Mouse (Mus musculus) lung, embryonic 16.5 days (tissue): ENCODE data around the gene Aar2. TPM values are rescaled to one million over a fixed set of nuclear protein-coding genes. Genes with fewer than 3 reads are reported as not detected.

Source experiments
- ATAC-seq: fragments of 200-750 bp; cut with Nextera tagmentation; 2 replicates; pipeline ENCODE4 v1.8.0; 2017; ENCODE audit warnings: low read depth, mild to moderate bottlenecking, moderate library complexity
- H3K27ac ChIP-seq: fragments of 300-500 bp; sonication (generic); 2 replicates; pipeline ENCODE4 v1.5.1; 2014; ENCODE audit warnings: mild to moderate bottlenecking, control low read depth, low read length
- H3K27me3 ChIP-seq: fragments of 300-500 bp; sonication (generic); 2 replicates; pipeline ENCODE4 v1.6.1; 2014; ENCODE audit warnings: low read depth, low read length, mixed read lengths; ENCODE audit not compliant: control insufficient read depth, insufficient read depth
- H3K36me3 ChIP-seq: fragments of 300-500 bp; sonication (generic); 2 replicates; pipeline ENCODE4 v1.6.1; 2014; ENCODE audit warnings: low read length; ENCODE audit not compliant: control insufficient read depth, insufficient read depth
- H3K4me1 ChIP-seq: fragments of 300-500 bp; sonication (generic); replicated peaks from 2 replicates; pipeline ENCODE4 v1.6.1; 2014; ENCODE audit warnings: low read length, mixed read lengths; ENCODE audit not compliant: control insufficient read depth, insufficient read depth
- H3K4me2 ChIP-seq: fragments of 300-500 bp; sonication (generic); 2 replicates; pipeline ENCODE4 v1.6.1; 2014; ENCODE audit warnings: low read depth, low read length, control low read depth
- H3K4me3 ChIP-seq: fragments of 300-500 bp; sonication (generic); 2 replicates; pipeline ENCODE4 v1.5.1; 2014; ENCODE audit warnings: mild to moderate bottlenecking, low read length, control low read depth
- H3K9ac ChIP-seq: fragments of 300-500 bp; sonication (generic); 2 replicates; pipeline ENCODE4 v1.6.1; 2014; ENCODE audit warnings: low read length, control low read depth
- H3K9me3 ChIP-seq: fragments of 300-500 bp; sonication (generic); 2 replicates; pipeline ENCODE4 v1.6.1; 2016; ENCODE audit warnings: low read length; ENCODE audit not compliant: control insufficient read depth
- WGBS: fragments of 180-500 bp; shearing (Covaris S2); extraction: QIAGEN DNeasy Blood & Tissue Kit; methylation state at CpG from one replicate; pipeline ENCODE4 v1.1.7; 2014; 5-methylcytosine and 5-hydroxymethylcytosine counted together
- polyA plus RNA-seq: library from polyadenylated mRNA; unstranded; fragments of >200 nt; fragmentation: Nextera tagmentation; extraction: Ambion mirVana; gene quantifications from 2 replicates; pipeline ENCODE4 v1.2.1, GENCODE M21; 2015

Aar2 gene
- polyA plus RNA-seq, 1 experiment from 2014 or later = 31.0 TPM

DNA sequence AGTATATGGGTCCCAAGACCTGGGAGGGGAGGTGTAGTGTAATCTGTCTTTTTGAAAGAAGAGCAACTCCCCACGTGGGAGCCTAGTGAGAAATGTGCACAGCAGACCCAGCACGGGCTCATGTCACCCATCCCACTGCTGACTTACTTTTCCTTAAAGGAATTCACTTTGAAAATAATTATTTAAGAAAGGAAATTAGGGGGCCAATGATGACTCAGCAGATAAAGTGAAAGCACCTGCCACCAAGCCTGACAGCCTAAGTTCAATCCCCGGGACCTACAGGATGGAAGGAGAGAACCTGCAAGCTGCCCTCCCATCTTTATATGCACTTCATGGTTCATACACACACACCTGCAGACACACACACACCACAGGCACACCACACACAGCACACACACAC lies 3.6 kb upstream of the Aar2 start:
- H3K4me2 ChIP-seq = no peak overlapping the region
- 70% methylated on average over 3 of the region's 3 CpGs for WGBS
- H3K4me3 ChIP-seq = no peak overlapping the region
- no peak for ATAC-seq
- peaks cover 8% of the 10 kb centered on the region for H3K4me1 ChIP-seq
- H3K36me3 ChIP-seq = no peaks in the 10 kb centered on the region
- no peaks in the 10 kb centered on the region for H3K9me3 ChIP-seq
- H3K27ac ChIP-seq = no peak overlapping the region
- no peak overlapping the region for H3K9ac ChIP-seq
- no peaks in the 10 kb centered on the region for H3K27me3 ChIP-seq

DNA sequence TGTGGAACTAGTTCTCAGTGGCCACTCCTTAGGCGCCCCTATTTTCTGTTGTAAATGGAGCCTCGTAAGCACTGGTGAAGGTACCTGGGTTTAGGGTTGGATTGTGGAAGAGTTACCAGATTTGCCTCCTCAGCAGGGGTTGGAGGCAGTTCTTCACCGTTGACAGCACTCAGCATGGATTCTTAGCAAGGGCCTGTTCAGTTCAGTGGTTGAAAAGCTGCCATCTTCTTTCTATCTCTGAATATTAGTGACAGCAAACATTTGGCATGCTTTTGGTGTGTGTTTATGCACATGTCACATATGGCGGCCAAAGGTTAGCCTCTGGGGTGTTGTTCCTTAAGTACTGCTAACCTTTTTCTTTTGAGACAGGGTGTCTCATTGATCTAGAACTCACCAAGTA lies 5.0 kb downstream of the Aar2 start:
- Histone ChIP-seq H3K9me3 (no peaks in the 10 kb centered on the region), H3K36me3 (peaks cover 15% of the 10 kb centered on the region; the same call in 1 of the 2 replicates), H3K9ac (no peak overlapping the region), H3K4me1 (peaks cover 5% of the 10 kb centered on the region), H3K4me3 (no peak overlapping the region), H3K4me2 (no peak overlapping the region), H3K27me3 (no peaks in the 10 kb centered on the region), H3K27ac (no peak overlapping the region)
- WGBS = 87% methylated on average over 4 of the region's 4 CpGs
- ATAC-seq = no peak

DNA sequence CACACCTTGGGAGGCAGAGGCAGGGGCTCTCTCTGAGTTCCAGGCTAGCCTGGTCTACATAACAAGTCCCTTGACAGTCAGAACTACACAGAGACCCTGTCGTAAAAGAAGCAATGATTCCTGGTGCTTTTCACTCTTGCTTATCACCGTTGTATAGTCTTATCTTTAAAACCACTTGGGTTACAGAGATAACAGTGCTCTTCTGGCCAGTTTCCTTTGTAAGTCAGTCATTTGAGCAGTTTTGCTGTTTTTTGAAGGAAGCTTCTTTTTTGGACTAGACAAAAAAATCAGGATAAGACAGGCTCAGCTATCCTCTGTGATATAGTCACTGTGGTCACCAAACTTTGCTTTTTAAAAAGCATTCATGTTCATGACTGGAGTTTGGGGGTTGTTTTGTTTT lies 14.4 kb downstream of the Aar2 start:
- Histone ChIP-seq H3K9ac (no peak overlapping the region), H3K9me3 (no peaks in the 10 kb centered on the region), H3K4me2 (no peak overlapping the region), H3K27me3 (no peaks in the 10 kb centered on the region), H3K36me3 (peaks cover 25% of the 10 kb centered on the region), H3K27ac (no peak overlapping the region), H3K4me3 (no peak overlapping the region), H3K4me1 (no peaks in the 10 kb centered on the region)
- WGBS = 33% methylated on average over 2 of the region's 2 CpGs
- ATAC-seq = no peak

DNA sequence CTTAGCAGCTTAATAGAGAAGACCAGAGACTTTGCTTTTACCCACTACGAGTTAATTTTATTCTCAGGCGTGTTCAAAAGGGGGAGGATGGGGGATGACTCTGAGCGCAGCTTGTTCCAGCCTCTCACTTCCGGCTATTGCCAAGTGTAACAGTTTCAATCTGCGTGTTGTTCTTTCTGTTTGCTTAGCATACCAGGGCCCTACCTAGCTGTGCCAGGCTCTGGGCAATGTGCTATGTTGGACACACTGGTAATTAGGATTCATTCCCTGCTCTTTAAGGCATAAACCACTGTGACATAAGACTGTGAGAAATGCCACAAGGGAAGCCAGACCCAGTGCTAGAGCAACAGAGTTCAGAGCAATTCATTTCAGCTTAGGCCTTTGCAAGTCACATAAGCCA lies 16.2 kb downstream of the Aar2 start:
- H3K4me2 ChIP-seq = no peak overlapping the region
- H3K9me3 ChIP-seq = no peaks in the 10 kb centered on the region
- H3K4me1 ChIP-seq = no peaks in the 10 kb centered on the region
- WGBS = 85% methylated on average over 5 of the region's 5 CpGs
- H3K27me3 ChIP-seq = no peaks in the 10 kb centered on the region
- ATAC-seq = no peak
- H3K36me3 ChIP-seq = peaks cover 27% of the 10 kb centered on the region
- no peak overlapping the region for H3K9ac ChIP-seq
- no peak overlapping the region for H3K27ac ChIP-seq
- H3K4me3 ChIP-seq = no peak overlapping the region

DNA sequence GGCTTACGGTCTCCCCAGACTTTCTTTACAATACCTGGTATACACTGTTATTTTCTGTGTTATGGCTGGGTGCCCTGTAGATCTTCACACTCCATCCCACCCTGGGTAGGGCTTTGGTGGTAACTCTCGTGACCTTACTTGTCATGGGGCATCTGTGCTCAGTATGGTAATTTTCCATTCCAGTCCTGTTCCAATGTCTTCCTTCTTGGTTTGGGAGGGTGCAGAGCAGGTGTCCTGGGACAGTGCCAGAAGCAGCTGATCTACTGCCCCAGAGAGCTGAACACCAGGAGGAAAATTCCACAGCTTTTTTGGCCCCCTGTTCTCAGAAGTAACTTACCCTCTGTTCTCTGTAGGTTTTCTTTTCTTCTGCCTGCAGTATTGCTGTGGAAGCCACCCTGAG lies 19.1 kb downstream of the Aar2 start:
- no peak overlapping the region for H3K4me2 ChIP-seq
- H3K4me3 ChIP-seq = no peak overlapping the region
- WGBS = 89% methylated on average over 2 of the region's 2 CpGs
- H3K36me3 ChIP-seq = peaks cover 17% of the 10 kb centered on the region
- no peaks in the 10 kb centered on the region for H3K4me1 ChIP-seq
- no peak overlapping the region for H3K27ac ChIP-seq
- H3K9me3 ChIP-seq = no peaks in the 10 kb centered on the region
- H3K9ac ChIP-seq = no peak overlapping the region
- H3K27me3 ChIP-seq = no peaks in the 10 kb centered on the region
- no peak for ATAC-seq

DNA sequence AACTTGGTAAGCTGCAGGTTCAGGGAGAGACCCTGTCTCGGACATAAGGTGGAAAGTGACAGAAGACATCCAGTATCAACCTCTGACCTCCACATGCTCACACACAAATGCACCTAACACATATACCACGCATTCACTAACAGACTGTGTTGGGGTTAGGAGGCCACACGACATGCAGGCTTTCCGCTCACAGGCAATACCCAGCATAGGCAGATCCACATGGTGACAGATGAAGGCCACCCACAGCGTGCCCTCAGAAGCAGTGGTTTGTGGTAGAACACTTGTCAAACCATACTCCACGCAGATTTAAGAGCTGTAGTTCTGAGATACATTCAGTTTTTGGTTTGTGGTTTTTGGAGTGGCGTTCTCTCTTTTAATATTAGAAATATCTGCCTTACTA lies 21.3 kb downstream of the Aar2 start:
- H3K4me3 ChIP-seq = no peak overlapping the region
- H3K27ac ChIP-seq = no peak overlapping the region
- H3K27me3 ChIP-seq = no peaks in the 10 kb centered on the region
- no peaks in the 10 kb centered on the region for H3K9me3 ChIP-seq
- no peaks in the 10 kb centered on the region for H3K4me1 ChIP-seq
- no peak overlapping the region for H3K4me2 ChIP-seq
- WGBS = 85% methylated on average over 7 of the region's 7 CpGs
- H3K36me3 ChIP-seq = peaks cover 14% of the 10 kb centered on the region
- no peak overlapping the region for H3K9ac ChIP-seq
- ATAC-seq = no peak

DNA sequence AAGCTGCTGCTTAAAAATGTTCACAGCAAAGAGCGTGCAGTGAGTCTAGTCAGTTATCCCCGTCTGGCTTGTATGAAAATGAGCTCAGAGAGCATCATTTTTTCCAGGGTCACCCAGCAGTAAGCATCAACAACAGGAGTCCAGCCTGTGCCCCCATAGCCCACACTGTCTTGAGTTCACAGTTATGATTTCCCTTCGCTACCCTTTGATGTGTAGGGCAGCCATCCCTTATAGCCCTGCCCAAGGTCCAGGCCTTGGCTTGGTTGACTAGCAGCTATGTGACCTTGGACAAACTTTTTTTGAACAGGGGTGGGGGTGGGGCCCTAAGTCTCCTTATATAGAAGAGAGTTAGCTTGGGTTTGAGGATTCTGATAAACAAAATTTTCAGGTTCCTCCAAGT lies 21.9 kb downstream of the Aar2 start:
- H3K4me2 ChIP-seq = no peak overlapping the region
- H3K4me3 ChIP-seq = no peak overlapping the region
- H3K9me3 ChIP-seq = no peaks in the 10 kb centered on the region
- no peak overlapping the region for H3K27ac ChIP-seq
- H3K9ac ChIP-seq = no peak overlapping the region
- H3K27me3 ChIP-seq = no peaks in the 10 kb centered on the region
- H3K4me1 ChIP-seq = no peaks in the 10 kb centered on the region
- WGBS = 86% methylated on average over 3 of the region's 3 CpGs
- peaks cover 14% of the 10 kb centered on the region for H3K36me3 ChIP-seq
- no peak for ATAC-seq

DNA sequence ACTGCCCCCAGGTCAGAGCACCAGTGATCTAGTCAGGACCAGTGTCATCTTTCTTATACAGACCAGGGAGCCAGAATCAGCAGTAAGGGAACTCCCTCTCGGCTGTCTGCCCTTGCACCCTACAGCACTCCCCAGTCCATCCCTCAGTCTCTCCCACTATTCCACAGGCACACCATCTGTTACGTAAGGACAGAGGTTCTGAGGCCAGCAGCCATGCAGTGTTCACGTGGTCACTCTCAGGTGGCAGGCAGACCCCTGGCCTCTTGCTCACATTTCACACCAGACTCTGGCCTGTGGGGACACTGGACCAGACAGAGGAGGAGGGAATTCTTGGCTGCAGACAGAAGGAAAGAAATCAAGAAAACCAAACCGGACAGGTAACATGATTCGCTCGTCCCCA lies 24.1 kb downstream of the Aar2 start:
- Histone ChIP-seq H3K4me3 (no peak overlapping the region), H3K4me2 (no peak overlapping the region), H3K27me3 (no peaks in the 10 kb centered on the region), H3K9me3 (no peaks in the 10 kb centered on the region), H3K27ac (no peak overlapping the region), H3K9ac (no peak overlapping the region), H3K4me1 (no peaks in the 10 kb centered on the region), H3K36me3 (peaks cover 14% of the 10 kb centered on the region)
- ATAC-seq = no peak
- 72% methylated on average over 6 of the region's 6 CpGs for WGBS

DNA sequence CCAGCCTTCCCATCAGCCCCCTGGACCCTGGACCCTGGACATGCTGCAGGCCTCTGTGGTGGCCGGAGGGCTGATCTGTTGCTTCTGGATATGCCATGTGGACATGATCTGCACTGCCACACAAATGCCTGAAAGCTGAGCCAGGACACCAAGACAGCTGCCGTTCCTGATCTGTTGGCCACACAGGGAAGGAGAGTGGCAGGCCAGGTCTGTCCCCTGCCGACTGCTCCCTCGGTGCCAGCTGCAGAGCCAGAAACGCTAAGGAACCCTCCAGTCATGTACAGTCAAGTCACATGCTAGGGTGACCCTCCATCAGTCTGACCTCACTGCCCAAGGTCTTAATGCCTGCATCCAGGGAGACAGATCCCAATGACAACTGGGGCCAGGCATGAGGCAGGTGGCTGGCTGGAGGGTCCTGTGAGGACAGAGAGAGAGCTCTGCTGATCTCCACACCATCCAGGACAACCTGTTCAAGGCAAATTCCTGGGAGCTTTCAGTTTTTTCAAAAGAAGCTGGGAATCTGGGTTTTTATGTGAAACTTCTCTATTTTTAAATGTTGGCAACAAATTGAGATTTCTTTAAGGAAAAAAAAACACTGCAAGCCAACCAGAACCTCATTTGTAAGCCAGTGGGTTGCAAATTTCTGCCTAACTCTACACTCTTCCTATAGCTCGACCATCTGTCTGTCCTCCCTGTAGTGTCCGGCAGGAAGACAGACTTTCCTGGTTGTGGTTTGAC lies 29.6 kb downstream of the Aar2 start:
- Histone ChIP-seq H3K9me3 (no peaks in the 10 kb centered on the region), H3K27me3 (no peaks in the 10 kb centered on the region), H3K4me1 (no peaks in the 10 kb centered on the region), H3K27ac (no peak overlapping the region), H3K4me3 (no peak overlapping the region), H3K4me2 (no peak overlapping the region), H3K36me3 (no peaks in the 10 kb centered on the region), H3K9ac (no peak overlapping the region)
- no peak for ATAC-seq
- 73% methylated on average over 7 of the region's 7 CpGs for WGBS

DNA sequence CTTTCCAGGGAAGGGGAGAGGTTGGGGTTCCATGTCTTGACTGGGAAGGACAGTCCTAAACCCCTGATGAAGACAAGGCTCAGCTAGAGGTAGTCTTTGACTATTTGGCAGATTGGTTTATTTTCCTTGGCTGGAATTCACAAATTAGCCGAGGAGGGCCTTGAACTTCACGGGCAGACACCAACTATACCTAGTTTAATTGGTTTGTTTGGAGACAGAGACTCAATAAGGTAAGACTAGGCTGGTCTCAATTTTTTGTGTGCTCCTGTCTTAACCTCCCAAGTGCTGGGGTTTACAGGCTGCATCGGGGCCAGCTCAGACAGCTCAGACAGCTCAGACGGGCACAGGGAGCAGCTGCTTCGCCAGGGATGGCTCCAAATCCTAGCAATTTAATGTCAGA lies 33.1 kb downstream of the Aar2 start:
- Histone ChIP-seq H3K27ac (no peak overlapping the region), H3K9me3 (no peaks in the 10 kb centered on the region), H3K4me1 (no peaks in the 10 kb centered on the region), H3K27me3 (no peaks in the 10 kb centered on the region; the same call in 1 of the 2 replicates), H3K4me3 (no peak overlapping the region), H3K4me2 (no peak overlapping the region), H3K9ac (no peak overlapping the region), H3K36me3 (no peaks in the 10 kb centered on the region)
- WGBS = 64% methylated on average over 5 of the region's 5 CpGs
- ATAC-seq = no peak
